Mouse (Mus musculus): ENCODE results near the gene Fsd1l.

- TF ChIP-seq POLR2A (IDR thresholded peaks at IDR 0.05; ENCODE audit: insufficient read depth, low read depth, low read length) (no peak), CTCF (IDR thresholded peaks at IDR 0.05; ENCODE audit: insufficient read depth, low read depth, low read length) (no peak)
Measured at GRCm38 (mm10) chr4:53637269-53637909, 6.1 kb downstream of the Fsd1l start.

Measured in olfactory bulb, adult 2 months (tissue).